Mouse (Mus musculus): ENCODE results near the gene Ankrd35. TPM values are rescaled to one million over a fixed set of nuclear protein-coding genes. Genes with fewer than 3 reads are reported as not detected.
"Not testable (repeated sequence)": the region's sequence is repeated elsewhere in the genome, so short reads cannot be mapped to it uniquely, and the experiment has no call there.

Gene Ankrd35
- polyA plus RNA-seq, 1 experiment from 2014 or later, result 3.5 TPM

GRCm38 (mm10) chr3:96639219-96639618 lies 30.7 kb upstream of the Ankrd35 start:
- no peak overlapping the region for H3K27ac ChIP-seq (ENCODE audit: low read length)
- H3K36me3 ChIP-seq (ENCODE audit: control insufficient read depth, insufficient read depth), result peaks cover 13% of the 10 kb centered on the region
- no peaks in the 10 kb centered on the region for H3K9me3 ChIP-seq (ENCODE audit: control insufficient read depth, low read length)
- H3K4me3 ChIP-seq (replicated peaks; ENCODE audit: low read length), result no peak overlapping the region
- WGBS, result 62% methylated on average over 1 of the region's 1 CpGs
- H3K4me1 ChIP-seq (replicated peaks; ENCODE audit: control insufficient read depth, insufficient read depth, low read length), result peaks cover 20% of the 10 kb centered on the region
- no peak for ATAC-seq
- H3K9ac ChIP-seq (replicated peaks; ENCODE audit: low read depth, low read length), result no peak overlapping the region
- no peaks in the 10 kb centered on the region for H3K27me3 ChIP-seq (replicated peaks; ENCODE audit: control insufficient read depth, insufficient read depth, low read length)
- no peak overlapping the region for H3K4me2 ChIP-seq (ENCODE audit: low read length)

GRCm38 (mm10) chr3:96645018-96645649 lies 24.8 kb upstream of the Ankrd35 start, which contains the start of gene Itga10:
TSS of gene Itga10 (plus strand) at chr3:96645584.
- Histone ChIP-seq H3K9me3 (ENCODE audit: control insufficient read depth, low read length) (no peaks in the 10 kb centered on the region), H3K4me2 (ENCODE audit: low read length) (no peak within 1 kb of the TSS), H3K36me3 (ENCODE audit: control insufficient read depth, insufficient read depth) (0 out of 2 replicates have a peak, but pooled peaks cover 3% of the 10 kb centered on the region), H3K9ac (replicated peaks; ENCODE audit: low read depth, low read length) (no peak within 1 kb of the TSS), H3K4me1 (replicated peaks; ENCODE audit: control insufficient read depth, insufficient read depth, low read length) (no peaks in the 10 kb centered on the region), H3K4me3 (replicated peaks; ENCODE audit: low read length) (no peak within 1 kb of the TSS), H3K27ac (ENCODE audit: low read length) (no peak within 1 kb of the TSS), H3K27me3 (replicated peaks; ENCODE audit: control insufficient read depth, insufficient read depth, low read length) (no peaks in the 10 kb centered on the region)
- ATAC-seq, result 0 out of 2 replicates have a peak, but pooled peaks have one; percentile 12
- WGBS, result 64% methylated on average over 7 of the region's 7 CpGs

DNA sequence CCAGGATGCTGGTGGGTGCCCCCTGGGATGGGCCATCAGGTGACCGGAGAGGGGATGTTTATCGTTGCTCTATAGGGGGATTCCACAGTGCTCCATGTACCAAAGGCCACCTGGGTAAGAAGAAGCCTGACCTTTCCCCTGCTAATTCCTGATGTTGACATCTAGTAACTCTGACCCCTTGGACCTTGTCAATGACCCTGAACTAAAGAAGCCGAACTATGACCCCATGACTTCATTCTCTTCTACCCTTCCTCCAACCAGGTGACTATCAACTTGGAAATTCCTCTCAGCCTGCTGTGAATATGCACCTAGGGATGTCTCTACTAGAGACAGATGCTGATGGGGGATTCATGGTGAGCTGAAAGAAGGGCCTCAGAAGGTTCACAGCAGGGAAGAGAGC lies 22.6 kb upstream of the Ankrd35 start:
- 87% methylated on average over 3 of the region's 3 CpGs for WGBS

DNA sequence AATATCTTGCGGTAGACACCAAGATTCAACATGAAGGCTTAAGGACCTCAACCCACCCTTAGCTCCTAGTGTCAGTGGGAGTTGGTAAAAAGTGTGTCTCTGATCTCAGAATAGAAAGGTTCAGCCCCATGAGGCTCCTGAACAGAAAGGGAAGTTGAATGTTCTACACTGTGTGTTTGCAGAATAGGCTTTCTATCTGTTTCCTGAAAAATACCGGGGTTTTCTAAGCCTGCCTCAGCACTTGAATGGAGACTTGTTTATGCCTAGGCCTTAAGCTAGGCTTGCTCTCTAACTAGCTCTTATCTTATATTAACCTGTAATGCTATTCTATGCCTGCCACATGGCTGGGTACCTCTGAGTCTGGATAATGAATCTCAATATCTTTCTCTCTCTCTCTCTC lies 9.0 kb upstream of the Ankrd35 start:
- WGBS, result 79% methylated on average over 2 of the region's 2 CpGs
- ATAC-seq, result no peak
- H3K36me3 ChIP-seq (ENCODE audit: control insufficient read depth, insufficient read depth), result no peaks in the 10 kb centered on the region
- H3K27me3 ChIP-seq (replicated peaks; ENCODE audit: control insufficient read depth, insufficient read depth, low read length), result no peaks in the 10 kb centered on the region
- no peak overlapping the region for H3K27ac ChIP-seq (ENCODE audit: low read length)
- H3K4me2 ChIP-seq (ENCODE audit: low read length), result no peak overlapping the region
- no peaks in the 10 kb centered on the region for H3K9me3 ChIP-seq (ENCODE audit: control insufficient read depth, low read length)
- H3K4me3 ChIP-seq (replicated peaks; ENCODE audit: low read length), result no peak overlapping the region
- no peak overlapping the region for H3K9ac ChIP-seq (replicated peaks; ENCODE audit: low read depth, low read length)
- H3K4me1 ChIP-seq (replicated peaks; ENCODE audit: control insufficient read depth, insufficient read depth, low read length), result peaks cover 12% of the 10 kb centered on the region

More for the DNA sequence above, 22.6 kb upstream of the Ankrd35 start:
- no peaks in the 10 kb centered on the region for H3K27me3 ChIP-seq (replicated peaks; ENCODE audit: control insufficient read depth, insufficient read depth, low read length)
- H3K4me2 ChIP-seq (ENCODE audit: low read length), result no peak overlapping the region
- H3K27ac ChIP-seq (ENCODE audit: low read length), result no peak overlapping the region
- H3K4me1 ChIP-seq (replicated peaks; ENCODE audit: control insufficient read depth, insufficient read depth, low read length), result no peaks in the 10 kb centered on the region
- ATAC-seq, result no peak
- H3K9ac ChIP-seq (replicated peaks; ENCODE audit: low read depth, low read length), result no peak overlapping the region
- H3K36me3 ChIP-seq (ENCODE audit: control insufficient read depth, insufficient read depth), result no peaks in the 10 kb centered on the region
- no peaks in the 10 kb centered on the region for H3K9me3 ChIP-seq (ENCODE audit: control insufficient read depth, low read length)
- no peak overlapping the region for H3K4me3 ChIP-seq (replicated peaks; ENCODE audit: low read length)

GRCm38 (mm10) chr3:96662731-96663316 lies 7.1 kb upstream of the Ankrd35 start:
- no peaks in the 10 kb centered on the region for H3K9me3 ChIP-seq (ENCODE audit: control insufficient read depth, low read length)

DNA sequence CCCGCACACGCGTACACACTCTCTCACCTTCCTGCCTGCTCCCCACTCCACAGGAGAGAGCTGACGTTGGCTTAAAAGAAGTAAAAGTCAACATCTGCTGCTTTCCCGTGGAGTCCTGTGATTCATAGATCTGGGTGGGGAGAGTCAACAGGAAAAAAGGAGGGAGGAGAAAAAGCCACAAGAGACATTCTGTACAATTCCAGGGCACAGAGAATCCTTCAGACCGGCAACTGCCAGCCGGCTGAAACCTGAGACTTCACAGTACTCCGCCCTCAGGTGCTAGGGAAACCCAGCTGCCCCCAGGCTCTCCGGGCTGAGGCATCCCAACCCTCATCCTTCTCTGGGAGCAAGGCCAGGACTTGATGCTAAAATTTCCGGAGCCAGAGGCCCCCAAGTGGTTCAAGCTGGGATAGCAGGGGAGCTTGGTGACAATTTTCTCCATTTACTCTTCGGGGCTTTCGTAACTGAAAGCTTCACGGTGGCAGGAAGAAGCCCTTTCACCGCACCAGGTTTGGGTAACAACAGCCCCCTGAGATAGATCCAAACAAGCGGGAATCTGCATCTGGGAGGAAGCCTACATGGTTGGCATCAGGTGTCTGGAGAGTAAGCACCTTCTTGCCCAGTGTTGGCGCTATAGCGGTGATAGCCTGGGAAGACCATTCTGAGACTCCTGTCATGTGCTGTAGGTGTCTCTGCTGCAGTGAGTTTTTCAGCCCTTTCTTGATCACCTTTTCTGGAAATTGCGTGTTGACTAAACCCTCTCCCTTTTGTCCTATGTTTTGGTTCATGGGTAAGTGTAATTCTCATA lies 6.3 kb upstream of the Ankrd35 start:
- H3K4me2 ChIP-seq (ENCODE audit: low read length), result peak overlapping the region; percentile 59
- H3K9me3 ChIP-seq (ENCODE audit: control insufficient read depth, low read length), result no peaks in the 10 kb centered on the region
- no peaks in the 10 kb centered on the region for H3K36me3 ChIP-seq (ENCODE audit: control insufficient read depth, insufficient read depth)
- peaks cover 12% of the 10 kb centered on the region for H3K4me1 ChIP-seq (replicated peaks; ENCODE audit: control insufficient read depth, insufficient read depth, low read length)
- H3K9ac ChIP-seq (replicated peaks; ENCODE audit: low read depth, low read length), result peak overlapping the region; percentile 43
- WGBS, result 4% methylated on average over 15 of the region's 18 CpGs
- peak overlapping the region; percentile 39 for H3K4me3 ChIP-seq (replicated peaks; ENCODE audit: low read length)
- H3K27me3 ChIP-seq (replicated peaks; ENCODE audit: control insufficient read depth, insufficient read depth, low read length), result no peaks in the 10 kb centered on the region
- peak; percentile 86 for ATAC-seq
- peak overlapping the region; percentile 8 for H3K27ac ChIP-seq (ENCODE audit: low read length)

More at GRCm38 (mm10) chr3:96662731-96663316, 7.1 kb upstream of the Ankrd35 start:
- no peaks in the 10 kb centered on the region for H3K36me3 ChIP-seq (ENCODE audit: control insufficient read depth, insufficient read depth)
- H3K27ac ChIP-seq (ENCODE audit: low read length), result peak overlapping the region; percentile 8
- no peaks in the 10 kb centered on the region for H3K27me3 ChIP-seq (replicated peaks; ENCODE audit: control insufficient read depth, insufficient read depth, low read length)
- 34% methylated on average over 8 of the region's 8 CpGs for WGBS
- peak overlapping the region; percentile 59 for H3K4me2 ChIP-seq (ENCODE audit: low read length)
- H3K9ac ChIP-seq (replicated peaks; ENCODE audit: low read depth, low read length), result peak overlapping the region; percentile 43
- H3K4me1 ChIP-seq (replicated peaks; ENCODE audit: control insufficient read depth, insufficient read depth, low read length), result peaks cover 12% of the 10 kb centered on the region
- ATAC-seq, result peak; percentile 28
- H3K4me3 ChIP-seq (replicated peaks; ENCODE audit: low read length), result peak overlapping the region; percentile 39

- WGBS, result 88% methylated on average over 7 of the region's 7 CpGs
- H3K36me3 ChIP-seq (ENCODE audit: control insufficient read depth, insufficient read depth); H3K4me2 ChIP-seq (ENCODE audit: low read length); H3K27ac ChIP-seq (ENCODE audit: low read length); H3K9me3 ChIP-seq (ENCODE audit: control insufficient read depth, low read length); H3K4me3 ChIP-seq (replicated peaks; ENCODE audit: low read length); H3K27me3 ChIP-seq (replicated peaks; ENCODE audit: control insufficient read depth, insufficient read depth, low read length); H3K9ac ChIP-seq (replicated peaks; ENCODE audit: low read depth, low read length); ATAC-seq: not testable (repeated sequence)
- H3K4me1 ChIP-seq (replicated peaks; ENCODE audit: control insufficient read depth, insufficient read depth, low read length), result peaks cover 21% of the 10 kb centered on the region
These were observed 4.1 kb upstream of the Ankrd35 start for GRCm38 (mm10) chr3:96665732-96666363.

- no peak overlapping the region for H3K9ac ChIP-seq (replicated peaks; ENCODE audit: low read depth, low read length)
- WGBS, result 95% methylated on average over 5 of the region's 5 CpGs
These were observed 3.0 kb upstream of the Ankrd35 start for GRCm38 (mm10) chr3:96666916-96667315.

DNA sequence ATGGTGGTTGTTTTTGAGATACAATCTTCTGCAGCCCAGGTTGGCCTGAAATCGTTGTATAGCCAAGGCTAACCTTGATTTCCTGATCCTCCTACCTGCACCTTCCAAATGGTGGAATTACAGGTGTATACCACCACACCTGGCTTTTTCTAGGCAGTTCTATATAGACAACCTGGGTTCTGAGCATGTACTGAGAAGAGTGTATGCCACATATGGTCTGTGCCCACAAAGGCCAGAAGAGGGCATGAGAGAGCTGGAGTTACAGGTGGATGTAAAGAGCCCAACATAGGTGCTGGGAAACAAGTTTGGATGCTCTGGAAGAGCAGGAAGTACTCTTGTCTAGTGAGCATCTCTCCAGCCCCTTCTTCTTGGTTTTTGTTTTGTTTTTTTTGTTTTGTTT lies 2.6 kb upstream of the Ankrd35 start:
- H3K9ac ChIP-seq (replicated peaks; ENCODE audit: low read depth, low read length), result no peak overlapping the region
- H3K27ac ChIP-seq (ENCODE audit: low read length), result no peak overlapping the region
- H3K4me2 ChIP-seq (ENCODE audit: low read length), result no peak overlapping the region
- H3K4me1 ChIP-seq (replicated peaks; ENCODE audit: control insufficient read depth, insufficient read depth, low read length), result peaks cover 21% of the 10 kb centered on the region
- H3K36me3 ChIP-seq (ENCODE audit: control insufficient read depth, insufficient read depth), result no peaks in the 10 kb centered on the region
- no peaks in the 10 kb centered on the region for H3K9me3 ChIP-seq (ENCODE audit: control insufficient read depth, low read length)
- ATAC-seq, result no peak
- 0 out of 2 replicates have a peak, but pooled peaks cover 3% of the 10 kb centered on the region for H3K27me3 ChIP-seq (replicated peaks; ENCODE audit: control insufficient read depth, insufficient read depth, low read length)
- H3K4me3 ChIP-seq (replicated peaks; ENCODE audit: low read length), result no peak overlapping the region
- 50% methylated on average over 1 of the region's 1 CpGs for WGBS

More at GRCm38 (mm10) chr3:96666916-96667315, 3.0 kb upstream of the Ankrd35 start:
- Histone ChIP-seq H3K27me3 (replicated peaks; ENCODE audit: control insufficient read depth, insufficient read depth, low read length) (0 out of 2 replicates have a peak, but pooled peaks cover 3% of the 10 kb centered on the region), H3K9me3 (ENCODE audit: control insufficient read depth, low read length) (no peaks in the 10 kb centered on the region), H3K36me3 (ENCODE audit: control insufficient read depth, insufficient read depth) (no peaks in the 10 kb centered on the region), H3K27ac (ENCODE audit: low read length) (no peak overlapping the region), H3K4me2 (ENCODE audit: low read length) (no peak overlapping the region), H3K4me3 (replicated peaks; ENCODE audit: low read length) (no peak overlapping the region), H3K4me1 (replicated peaks; ENCODE audit: control insufficient read depth, insufficient read depth, low read length) (peaks cover 21% of the 10 kb centered on the region)
- ATAC-seq, result no peak

Data from forebrain, embryonic 16.5 days (tissue).